Mouse (Mus musculus) stomach, postnatal 0 days (tissue): ENCODE data around the gene Tmem220.

Experiments used
- CTCF ChIP-seq: IDR thresholded peaks from 2 replicates; pipeline ENCODE4 v1.5.1; 2016; ENCODE audit warnings: antibody characterized with exemption, low read depth, mild to moderate bottlenecking, moderate library complexity
- EP300 ChIP-seq: optimal IDR thresholded peaks from 2 replicates; pipeline ENCODE3; 2016; ENCODE audit warnings: antibody characterized with exemption

GRCm38 (mm10) chr11:67078888-67079287 lies 53.9 kb downstream of the Tmem220 start:
- TF ChIP-seq CTCF (no peak), EP300 (no peak)
